Mouse (Mus musculus) lung, postnatal 10 days (tissue): ENCODE results near the gene Slu7.

Experiments
- DNase-seq: peaks from one replicate; pipeline ENCODE4 v3.0.0; 2021

Slu7 gene

GRCm38 (mm10) chr11:43433254-43434023 is at the start of gene Slu7:
Gene Slu7, plus strand, starts transcription at chr11:43433744.
- DNase-seq, result peak; percentile 84

- peak; percentile 78 for DNase-seq
These were observed 48.4 kb upstream of the Slu7 start for GRCm38 (mm10) chr11:43385055-43385649.

- DNase-seq, result peak; percentile 13
These were observed 47.8 kb upstream of the Slu7 start for GRCm38 (mm10) chr11:43385716-43386115.

GRCm38 (mm10) chr11:43387004-43387880 is 46.3 kb upstream of the Slu7 start:
- DNase-seq, result no peak

GRCm38 (mm10) chr11:43388122-43389097 is 45.1 kb upstream of the Slu7 start:
- no peak for DNase-seq

GRCm38 (mm10) chr11:43389118-43389517 is 44.4 kb upstream of the Slu7 start:
- no peak for DNase-seq

GRCm38 (mm10) chr11:43392757-43393156 is 40.8 kb upstream of the Slu7 start:
- no peak for DNase-seq

GRCm38 (mm10) chr11:43393325-43393724 is 40.2 kb upstream of the Slu7 start:
- no peak for DNase-seq

GRCm38 (mm10) chr11:43395073-43395948 is 38.2 kb upstream of the Slu7 start:
- DNase-seq, result no peak

GRCm38 (mm10) chr11:43396246-43396645 is 37.3 kb upstream of the Slu7 start:
- no peak for DNase-seq

- DNase-seq, result no peak
These were observed 36.9 kb upstream of the Slu7 start for GRCm38 (mm10) chr11:43396672-43397071.

- peak; percentile 34 for DNase-seq
These were observed 34.2 kb upstream of the Slu7 start for GRCm38 (mm10) chr11:43399297-43399696.

GRCm38 (mm10) chr11:43400131-43400530 is 33.4 kb upstream of the Slu7 start:
- no peak for DNase-seq

- DNase-seq, result no peak
These were observed 29.3 kb upstream of the Slu7 start for GRCm38 (mm10) chr11:43404150-43404807.

GRCm38 (mm10) chr11:43408888-43409287 is 24.7 kb upstream of the Slu7 start:
- no peak for DNase-seq

GRCm38 (mm10) chr11:43410291-43410690 is 23.3 kb upstream of the Slu7 start:
- DNase-seq, result no peak

- peak; percentile 82 for DNase-seq
These were observed 22.1 kb upstream of the Slu7 start for GRCm38 (mm10) chr11:43411413-43411812.

GRCm38 (mm10) chr11:43412771-43413451 is 20.6 kb upstream of the Slu7 start:
- DNase-seq, result peak; percentile 85

GRCm38 (mm10) chr11:43417201-43417600 is 16.3 kb upstream of the Slu7 start:
- no peak for DNase-seq

GRCm38 (mm10) chr11:43424386-43424785 is 9.2 kb upstream of the Slu7 start:
- no peak for DNase-seq
